Mouse (Mus musculus) forebrain, embryonic 14.5 days (tissue): Measurements from ENCODE around the gene Katnal1. TPM values are rescaled to one million over a fixed set of nuclear protein-coding genes. Genes with fewer than 3 reads are reported as not detected.

ENCODE experiments used
- ATAC-seq: fragments of 200-750 bp; cut with Nextera tagmentation; 2 replicates; pipeline ENCODE4 v1.8.0; 2017; ENCODE audit warnings: mild to moderate bottlenecking, moderate library complexity
- DNase-seq: peaks from one replicate; pipeline ENCODE4 v3.0.0-alpha.2; 2015; ENCODE audit warnings: low spot score
- H3K27ac ChIP-seq: fragments of 300-500 bp; sonication (generic); 2 replicates; pipeline ENCODE4 v1.5.1; 2014; ENCODE audit warnings: low read depth, mild to moderate bottlenecking, control low read depth, low read length, moderate library complexity
- H3K27me3 ChIP-seq: fragments of 300-500 bp; sonication (generic); replicated peaks from 2 replicates; pipeline ENCODE4 v1.6.1; 2014; ENCODE audit warnings: low read length, control low read depth, mixed read lengths; ENCODE audit not compliant: control insufficient read depth, insufficient read depth
- H3K36me3 ChIP-seq: fragments of 300-500 bp; sonication (generic); 2 replicates; pipeline ENCODE4 v1.6.1; 2014; ENCODE audit warnings: low read length, control low read depth; ENCODE audit not compliant: control insufficient read depth, insufficient read depth
- H3K4me1 ChIP-seq: fragments of 300-500 bp; sonication (generic); 2 replicates; pipeline ENCODE4 v1.6.1; 2014; ENCODE audit warnings: antibody characterized with exemption, low read length, control low read depth; ENCODE audit not compliant: control insufficient read depth, insufficient read depth
- H3K4me2 ChIP-seq: fragments of 300-500 bp; sonication (generic); 2 replicates; pipeline ENCODE4 v1.6.1; 2014; ENCODE audit warnings: mild to moderate bottlenecking, control low read depth, low read length
- H3K4me3 ChIP-seq: fragments of 300-500 bp; sonication (generic); 2 replicates; pipeline ENCODE4 v1.5.1; 2014; ENCODE audit warnings: low read depth, low read length, control low read depth
- H3K9ac ChIP-seq: fragments of 300-500 bp; sonication (generic); 2 replicates; pipeline ENCODE4 v1.6.1; 2014; ENCODE audit warnings: mild to moderate bottlenecking, low read length, control low read depth, moderate library complexity
- H3K9me3 ChIP-seq: fragments of 300-500 bp; sonication (generic); replicated peaks from 2 replicates; pipeline ENCODE4 v1.6.1; 2016; ENCODE audit warnings: low read length, control low read depth, mixed read lengths; ENCODE audit not compliant: control insufficient read depth
- WGBS: fragments of 180-500 bp; shearing (Covaris S2); extraction: QIAGEN DNeasy Blood & Tissue Kit; methylation state at CpG from one replicate; pipeline ENCODE4 v1.1.7; 2014; 5-methylcytosine and 5-hydroxymethylcytosine counted together
- polyA plus RNA-seq: library from polyadenylated mRNA; unstranded; fragments of >200 nt; fragmentation: Nextera tagmentation; extraction: Ambion mirVana; gene quantifications from 2 replicates; pipeline ENCODE4 v1.2.1, GENCODE M21; 2014

The Katnal1 gene
- polyA plus RNA-seq, 1 experiment from 2014 or later: 30.6 TPM

- Histone ChIP-seq H3K27ac (peak overlapping the region; percentile 3; the same call in 1 of the 2 replicates), H3K36me3 (peaks cover 31% of the 10 kb centered on the region), H3K9ac (no peak overlapping the region), H3K9me3 (no peaks in the 10 kb centered on the region), H3K4me3 (no peak overlapping the region), H3K4me2 (no peak overlapping the region), H3K27me3 (no peaks in the 10 kb centered on the region), H3K4me1 (peaks cover 7% of the 10 kb centered on the region; the same call in 1 of the 2 replicates)
- ATAC-seq (no peak), DNase-seq (peak; percentile 18)
- 38% methylated on average over 6 of the region's 6 CpGs for WGBS
These were observed 19.7 kb downstream of the Katnal1 start for GRCm38 (mm10) chr5:148909402-148909801.

GRCm38 (mm10) chr5:148909057-148909395, 20.1 kb downstream of the Katnal1 start:
- Histone ChIP-seq H3K27ac (peak overlapping the region; percentile 9; the same call in 1 of the 2 replicates), H3K27me3 (no peaks in the 10 kb centered on the region)

GRCm38 (mm10) chr5:148908191-148909056, 20.7 kb downstream of the Katnal1 start:
- no peak overlapping the region for H3K4me3 ChIP-seq
- H3K4me2 ChIP-seq: no peak overlapping the region
- WGBS: 71% methylated on average over 17 of the region's 17 CpGs
- H3K9me3 ChIP-seq: no peaks in the 10 kb centered on the region
- H3K36me3 ChIP-seq: peaks cover 37% of the 10 kb centered on the region
- H3K9ac ChIP-seq: 0 out of 2 replicates have a peak overlapping the region, but pooled peaks have one; percentile 29
- DNase-seq (no peak), ATAC-seq (no peak)
- peak overlapping the region; percentile 9; the same call in 1 of the 2 replicates for H3K27ac ChIP-seq
- peaks cover 7% of the 10 kb centered on the region; the same call in 1 of the 2 replicates for H3K4me1 ChIP-seq
- H3K27me3 ChIP-seq: no peaks in the 10 kb centered on the region

More at GRCm38 (mm10) chr5:148909057-148909395, 20.1 kb downstream of the Katnal1 start:
- DNase-seq (peak; percentile 18), ATAC-seq (peak; percentile 45; the same call in 1 of the 2 replicates)
- no peak overlapping the region for H3K4me2 ChIP-seq
- WGBS: 21% methylated on average over 7 of the region's 7 CpGs
- H3K9ac ChIP-seq: 0 out of 2 replicates have a peak overlapping the region, but pooled peaks have one; percentile 29
- peaks cover 34% of the 10 kb centered on the region for H3K36me3 ChIP-seq
- H3K4me3 ChIP-seq: no peak overlapping the region
- peaks cover 7% of the 10 kb centered on the region; the same call in 1 of the 2 replicates for H3K4me1 ChIP-seq
- no peaks in the 10 kb centered on the region for H3K9me3 ChIP-seq

- Histone ChIP-seq H3K27me3 (no peaks in the 10 kb centered on the region), H3K36me3 (peaks cover 42% of the 10 kb centered on the region), H3K4me1 (peaks cover 7% of the 10 kb centered on the region; the same call in 1 of the 2 replicates), H3K9ac (no peak overlapping the region), H3K4me2 (no peak overlapping the region), H3K27ac (no peak overlapping the region), H3K9me3 (no peaks in the 10 kb centered on the region), H3K4me3 (no peak overlapping the region)
- WGBS: 85% methylated on average over 4 of the region's 4 CpGs
- DNase-seq (no peak), ATAC-seq (no peak)
These were observed 22.8 kb downstream of the Katnal1 start for GRCm38 (mm10) chr5:148906305-148906704.

- Histone ChIP-seq H3K9ac (no peak overlapping the region), H3K4me1 (peaks cover 7% of the 10 kb centered on the region; the same call in 1 of the 2 replicates), H3K9me3 (no peaks in the 10 kb centered on the region), H3K4me2 (no peak overlapping the region), H3K36me3 (peaks cover 41% of the 10 kb centered on the region), H3K4me3 (no peak overlapping the region), H3K27ac (no peak overlapping the region), H3K27me3 (no peaks in the 10 kb centered on the region)
- no peak for ATAC-seq
- 79% methylated on average over 6 of the region's 6 CpGs for WGBS
- peak; percentile 43 for DNase-seq
These were observed 24.3 kb downstream of the Katnal1 start for GRCm38 (mm10) chr5:148904846-148905245.

GRCm38 (mm10) chr5:148899361-148899760, 29.8 kb downstream of the Katnal1 start:
- no peak for ATAC-seq
- no peaks in the 10 kb centered on the region for H3K9me3 ChIP-seq
- H3K4me2 ChIP-seq: no peak overlapping the region
- peaks cover 3% of the 10 kb centered on the region; the same call in 1 of the 2 replicates for H3K4me1 ChIP-seq
- WGBS: 93% methylated on average over 7 of the region's 7 CpGs
- no peaks in the 10 kb centered on the region for H3K27me3 ChIP-seq
- H3K36me3 ChIP-seq: peaks cover 31% of the 10 kb centered on the region
- DNase-seq: no peak
- no peak overlapping the region for H3K4me3 ChIP-seq
- no peak overlapping the region for H3K27ac ChIP-seq
- no peak overlapping the region for H3K9ac ChIP-seq

- H3K36me3 ChIP-seq: peaks cover 24% of the 10 kb centered on the region
- no peak overlapping the region for H3K4me2 ChIP-seq
- peaks cover 3% of the 10 kb centered on the region; the same call in 1 of the 2 replicates for H3K4me1 ChIP-seq
- H3K27ac ChIP-seq: no peak overlapping the region
- no peak overlapping the region for H3K9ac ChIP-seq
- no peaks in the 10 kb centered on the region for H3K27me3 ChIP-seq
- H3K4me3 ChIP-seq: no peak overlapping the region
- 57% methylated on average over 12 of the region's 12 CpGs for WGBS
- no peaks in the 10 kb centered on the region for H3K9me3 ChIP-seq
- ATAC-seq (peak; percentile 50), DNase-seq (peak; percentile 41)
These were observed 31.1 kb downstream of the Katnal1 start for GRCm38 (mm10) chr5:148897941-148898417.

GRCm38 (mm10) chr5:148897069-148897702, 31.9 kb downstream of the Katnal1 start:
- peak overlapping the region; percentile 35; the same call in 1 of the 2 replicates for H3K9ac ChIP-seq
- no peak overlapping the region for H3K4me2 ChIP-seq
- H3K27ac ChIP-seq: peak overlapping the region; percentile 9; the same call in 1 of the 2 replicates
- peaks cover 3% of the 10 kb centered on the region; the same call in 1 of the 2 replicates for H3K4me1 ChIP-seq
- H3K36me3 ChIP-seq: peaks cover 27% of the 10 kb centered on the region
- WGBS: 79% methylated on average over 14 of the region's 14 CpGs
- no peaks in the 10 kb centered on the region for H3K9me3 ChIP-seq
- no peak overlapping the region for H3K4me3 ChIP-seq
- H3K27me3 ChIP-seq: no peaks in the 10 kb centered on the region
- DNase-seq (peak; percentile 14), ATAC-seq (no peak)
